Mouse (Mus musculus): ENCODE measurements around the gene Pigu. TPM values are rescaled to one million over a fixed set of nuclear protein-coding genes. Genes with fewer than 3 reads are reported as not detected.

The Pigu gene
- polyA plus RNA-seq, 1 experiment from 2014 or later, result 65.0 TPM

DNA sequence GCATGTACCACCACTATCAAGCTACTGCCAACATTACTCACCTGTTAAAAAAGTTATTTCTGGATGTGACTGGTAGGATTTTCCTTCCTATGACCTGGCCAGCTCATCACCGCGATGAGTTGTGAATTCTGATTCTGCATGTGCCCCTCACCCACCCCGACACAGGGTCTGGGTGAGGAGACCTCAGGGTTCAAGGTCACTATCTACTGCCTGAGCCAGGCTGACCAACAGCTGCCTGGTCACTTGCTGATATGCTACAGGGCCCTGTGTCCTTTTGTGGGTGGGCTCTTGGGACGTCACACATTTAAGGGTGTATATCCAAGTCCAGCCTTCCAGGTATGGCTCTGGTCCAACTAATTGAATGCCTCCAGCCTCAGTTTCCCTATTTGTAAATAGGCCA lies 78.1 kb downstream of the Pigu start:
- Histone ChIP-seq H3K9ac (replicated peaks; ENCODE audit: low read length) (no peak overlapping the region), H3K4me1 (ENCODE audit: insufficient read depth, low read length) (peaks cover 10% of the 10 kb centered on the region), H3K27ac (ENCODE audit: low read length) (no peak overlapping the region), H3K4me3 (ENCODE audit: low read length) (no peak overlapping the region), H3K36me3 (ENCODE audit: insufficient read depth, low read length) (peaks cover 5% of the 10 kb centered on the region), H3K27me3 (ENCODE audit: insufficient read depth, low read length) (no peaks in the 10 kb centered on the region), H3K9me3 (ENCODE audit: low read length) (no peaks in the 10 kb centered on the region), H3K4me2 (replicated peaks; ENCODE audit: low read depth, low read length) (no peak overlapping the region)
- ATAC-seq (ENCODE audit: low FRiP score, low TSS enrichment), result no peak
- WGBS, result 80% methylated on average over 4 of the region's 4 CpGs

DNA sequence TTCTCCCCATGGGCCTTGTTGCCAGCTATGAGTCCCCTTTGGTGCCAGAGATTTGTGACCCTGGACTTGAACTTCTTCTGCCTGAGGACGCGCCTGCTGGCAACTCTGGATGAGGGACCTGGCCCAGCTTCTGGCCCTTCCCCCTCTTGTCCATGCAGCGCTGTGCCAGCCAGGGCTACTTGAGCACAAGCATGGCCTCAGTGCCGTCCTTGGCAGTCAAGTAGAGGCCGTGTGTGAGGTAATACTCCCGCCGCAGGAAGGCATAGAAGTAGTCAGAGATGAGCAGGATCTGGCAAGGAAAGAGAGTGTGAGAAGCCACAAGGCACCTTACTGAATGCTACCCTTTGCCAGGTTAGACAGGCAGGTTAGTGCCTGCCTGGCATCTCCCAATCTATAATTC lies 78.9 kb downstream of the Pigu start:
- Histone ChIP-seq H3K4me3 (ENCODE audit: low read length) (no peak overlapping the region), H3K36me3 (ENCODE audit: insufficient read depth, low read length) (0 out of 2 replicates have a peak, but pooled peaks cover 3% of the 10 kb centered on the region), H3K4me2 (replicated peaks; ENCODE audit: low read depth, low read length) (no peak overlapping the region), H3K27me3 (ENCODE audit: insufficient read depth, low read length) (no peaks in the 10 kb centered on the region), H3K9me3 (ENCODE audit: low read length) (no peaks in the 10 kb centered on the region), H3K9ac (replicated peaks; ENCODE audit: low read length) (no peak overlapping the region), H3K27ac (ENCODE audit: low read length) (no peak overlapping the region), H3K4me1 (ENCODE audit: insufficient read depth, low read length) (peaks cover 10% of the 10 kb centered on the region)
- 95% methylated on average over 7 of the region's 7 CpGs for WGBS
- ATAC-seq (ENCODE audit: low FRiP score, low TSS enrichment), result no peak

DNA sequence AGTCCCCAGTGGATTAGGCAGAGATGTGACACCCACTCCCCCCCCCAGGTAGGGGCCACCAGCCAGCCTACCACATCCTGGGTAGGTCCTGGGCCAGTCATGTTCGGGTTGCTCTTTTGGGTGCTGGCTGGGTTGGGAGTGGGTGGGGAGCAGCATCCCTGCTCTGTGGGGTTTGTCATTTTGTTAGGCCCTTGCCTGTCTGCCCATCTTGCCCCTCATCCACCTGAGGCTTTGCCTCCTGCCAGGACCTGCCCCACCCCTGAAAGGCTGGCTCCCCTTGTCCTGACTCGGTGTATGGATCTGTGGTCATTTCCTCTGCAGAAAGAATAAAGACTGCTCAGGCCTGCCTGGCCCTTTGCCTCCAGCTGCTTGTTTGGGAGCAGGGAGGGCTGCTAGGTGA lies 79.5 kb downstream of the Pigu start:
- Histone ChIP-seq H3K9me3 (ENCODE audit: low read length) (no peaks in the 10 kb centered on the region), H3K27ac (ENCODE audit: low read length) (no peak overlapping the region), H3K4me1 (ENCODE audit: insufficient read depth, low read length) (peaks cover 10% of the 10 kb centered on the region), H3K9ac (replicated peaks; ENCODE audit: low read length) (peak overlapping the region; percentile 6; the same call in 1 of the 2 replicates), H3K27me3 (ENCODE audit: insufficient read depth, low read length) (no peaks in the 10 kb centered on the region), H3K4me3 (ENCODE audit: low read length) (no peak overlapping the region), H3K4me2 (replicated peaks; ENCODE audit: low read depth, low read length) (peak overlapping the region; percentile 72), H3K36me3 (ENCODE audit: insufficient read depth, low read length) (0 out of 2 replicates have a peak, but pooled peaks cover 3% of the 10 kb centered on the region)
- ATAC-seq (ENCODE audit: low FRiP score, low TSS enrichment), result no peak
- 83% methylated on average over 2 of the region's 2 CpGs for WGBS

DNA sequence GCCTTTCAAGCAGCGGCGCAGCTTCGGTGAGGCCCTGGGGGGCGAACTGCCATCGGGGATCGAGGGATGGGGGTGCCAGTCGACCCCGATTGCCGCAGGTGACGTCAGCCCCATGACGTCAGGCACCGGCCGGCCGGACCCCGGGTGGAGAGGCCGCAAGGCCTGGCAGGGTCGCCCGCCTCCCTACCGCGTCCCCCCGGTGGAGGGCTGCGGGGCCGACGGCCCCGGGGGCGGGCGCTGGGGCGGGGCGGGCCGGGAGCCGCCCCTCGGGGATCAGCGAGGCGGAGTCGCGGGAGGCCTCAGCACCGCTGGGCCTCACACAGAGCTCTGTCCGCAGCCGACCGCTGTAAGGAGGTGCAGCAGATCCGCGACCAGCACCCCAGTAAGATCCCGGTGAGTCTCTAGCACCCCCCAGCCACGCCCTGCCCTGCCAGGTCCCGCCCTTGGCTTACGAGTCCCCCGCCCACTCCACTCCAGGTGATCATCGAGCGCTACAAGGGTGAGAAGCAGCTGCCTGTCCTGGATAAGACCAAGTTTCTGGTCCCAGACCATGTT lies 80.5 kb downstream of the Pigu start:
- H3K36me3 ChIP-seq (ENCODE audit: insufficient read depth, low read length), result 0 out of 2 replicates have a peak, but pooled peaks cover 3% of the 10 kb centered on the region
- ATAC-seq (ENCODE audit: low FRiP score, low TSS enrichment), result peak; percentile 94
- H3K27ac ChIP-seq (ENCODE audit: low read length), result peak overlapping the region; percentile 87
- WGBS, result under 1% methylated on average over 42 of the region's 49 CpGs
- no peaks in the 10 kb centered on the region for H3K9me3 ChIP-seq (ENCODE audit: low read length)
- peaks cover 10% of the 10 kb centered on the region for H3K4me1 ChIP-seq (ENCODE audit: insufficient read depth, low read length)
- H3K4me2 ChIP-seq (replicated peaks; ENCODE audit: low read depth, low read length), result peak overlapping the region; percentile 72
- no peaks in the 10 kb centered on the region for H3K27me3 ChIP-seq (ENCODE audit: insufficient read depth, low read length)
- H3K9ac ChIP-seq (replicated peaks; ENCODE audit: low read length), result peak overlapping the region; percentile 94
- peak overlapping the region; percentile 86 for H3K4me3 ChIP-seq (ENCODE audit: low read length)

DNA sequence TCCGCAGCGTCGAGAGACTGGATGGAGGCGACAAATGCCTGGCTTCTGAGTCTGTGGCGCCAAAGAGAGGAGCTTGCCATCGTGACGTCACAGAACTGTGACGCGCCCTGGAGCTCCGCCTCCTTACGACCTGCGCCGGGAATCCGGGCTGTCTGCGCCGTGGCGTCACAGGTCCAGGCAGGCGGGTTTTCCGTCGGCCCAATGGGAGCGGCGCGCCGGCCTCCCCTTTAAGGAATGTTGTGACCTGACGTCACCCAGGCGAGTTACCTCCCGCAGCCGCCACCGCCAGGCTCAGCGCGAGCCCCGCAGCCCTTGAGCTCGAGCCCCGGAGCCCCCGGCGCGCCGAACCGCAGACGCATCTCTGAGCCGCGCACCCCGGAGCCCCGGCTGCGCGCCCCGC lies 81.0 kb downstream of the Pigu start, which contains the start of gene Map1lc3a:
Map1lc3a (plus strand) TSS at position 103 of the 400 bp plus-strand sequence.
- Histone ChIP-seq H3K4me3 (ENCODE audit: low read length) (peak within 1 kb of the TSS; percentile 86), H3K9me3 (ENCODE audit: low read length) (no peaks in the 10 kb centered on the region), H3K4me2 (replicated peaks; ENCODE audit: low read depth, low read length) (peak within 1 kb of the TSS; percentile 72), H3K4me1 (ENCODE audit: insufficient read depth, low read length) (peaks cover 10% of the 10 kb centered on the region), H3K36me3 (ENCODE audit: insufficient read depth, low read length) (0 out of 2 replicates have a peak, but pooled peaks cover 3% of the 10 kb centered on the region), H3K9ac (replicated peaks; ENCODE audit: low read length) (peak within 1 kb of the TSS; percentile 94), H3K27me3 (ENCODE audit: insufficient read depth, low read length) (no peaks in the 10 kb centered on the region), H3K27ac (ENCODE audit: low read length) (peak within 1 kb of the TSS; percentile 87)
- 1% methylated on average over 45 of the region's 47 CpGs for WGBS
- peak; percentile 93 for ATAC-seq (ENCODE audit: low FRiP score, low TSS enrichment)

DNA sequence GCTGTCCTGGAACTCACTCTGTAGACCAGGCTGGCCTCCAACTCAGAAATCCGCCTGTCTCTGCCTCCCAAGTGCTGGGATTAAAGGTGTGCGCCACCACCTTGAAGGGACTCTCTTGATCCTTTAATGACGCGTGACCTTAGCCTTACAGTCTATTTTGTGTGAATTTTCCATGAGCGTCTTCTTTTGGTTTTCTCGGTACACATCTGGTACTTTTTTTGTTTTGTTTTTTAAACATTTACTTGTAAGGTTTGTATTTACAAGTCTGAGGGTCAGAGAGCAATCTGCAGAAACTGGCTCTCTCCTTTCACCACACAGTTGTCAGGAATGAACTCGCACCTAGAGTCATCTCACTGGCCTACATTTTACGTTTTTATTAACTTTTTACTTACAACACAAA lies 83.6 kb downstream of the Pigu start:
- Histone ChIP-seq H3K27me3 (ENCODE audit: insufficient read depth, low read length) (no peaks in the 10 kb centered on the region), H3K4me1 (ENCODE audit: insufficient read depth, low read length) (peaks cover 10% of the 10 kb centered on the region), H3K4me3 (ENCODE audit: low read length) (no peak overlapping the region), H3K27ac (ENCODE audit: low read length) (no peak overlapping the region), H3K9me3 (ENCODE audit: low read length) (no peaks in the 10 kb centered on the region), H3K36me3 (ENCODE audit: insufficient read depth, low read length) (0 out of 2 replicates have a peak, but pooled peaks cover 2% of the 10 kb centered on the region), H3K4me2 (replicated peaks; ENCODE audit: low read depth, low read length) (no peak overlapping the region), H3K9ac (replicated peaks; ENCODE audit: low read length) (no peak overlapping the region)
- 82% methylated on average over 8 of the region's 8 CpGs for WGBS
- no peak for ATAC-seq (ENCODE audit: low FRiP score, low TSS enrichment)

DNA sequence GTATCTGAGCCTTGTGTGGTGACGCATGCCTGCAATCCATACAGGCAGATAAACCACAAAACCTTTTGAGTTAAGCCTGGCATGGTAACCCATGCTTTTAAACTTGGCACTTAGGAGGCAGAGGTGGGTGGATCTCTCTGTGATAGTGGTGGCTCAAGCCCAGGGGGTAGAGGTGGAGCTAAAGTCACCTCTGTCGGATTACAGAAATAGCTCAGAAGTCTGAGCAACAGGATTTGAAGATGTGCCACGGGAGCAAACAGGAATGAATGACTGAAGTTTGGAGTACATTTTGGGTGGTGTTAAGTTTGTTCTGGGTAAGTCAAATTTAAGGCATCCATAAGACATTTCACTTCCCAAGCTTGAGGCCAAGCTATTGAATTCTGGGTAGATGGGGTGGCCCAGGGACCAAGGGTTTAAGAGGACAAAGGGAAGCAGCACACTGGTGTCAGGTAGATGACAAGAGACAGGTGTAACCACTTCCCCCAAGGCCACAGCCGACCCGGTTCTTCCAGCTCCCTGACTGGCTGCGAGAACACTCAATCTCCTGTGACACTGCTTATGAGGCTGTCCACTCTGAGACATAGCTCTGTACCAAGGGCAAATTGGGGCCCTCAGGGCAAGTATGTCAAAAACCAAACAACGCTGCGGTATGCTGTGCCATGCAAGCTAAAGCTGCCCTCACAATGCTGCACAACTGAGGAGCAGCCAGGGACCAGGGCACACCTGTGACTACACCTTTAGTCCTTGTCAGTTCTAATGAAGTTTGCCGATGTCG lies 84.6 kb downstream of the Pigu start:
- Histone ChIP-seq H3K4me1 (ENCODE audit: insufficient read depth, low read length) (peaks cover 9% of the 10 kb centered on the region), H3K4me2 (replicated peaks; ENCODE audit: low read depth, low read length) (no peak overlapping the region), H3K4me3 (ENCODE audit: low read length) (no peak overlapping the region), H3K9ac (replicated peaks; ENCODE audit: low read length) (no peak overlapping the region), H3K9me3 (ENCODE audit: low read length) (no peaks in the 10 kb centered on the region), H3K36me3 (ENCODE audit: insufficient read depth, low read length) (no peaks in the 10 kb centered on the region), H3K27me3 (ENCODE audit: insufficient read depth, low read length) (no peaks in the 10 kb centered on the region), H3K27ac (ENCODE audit: low read length) (no peak overlapping the region)
- ATAC-seq (ENCODE audit: low FRiP score, low TSS enrichment), result no peak
- 72% methylated on average over 10 of the region's 10 CpGs for WGBS

DNA sequence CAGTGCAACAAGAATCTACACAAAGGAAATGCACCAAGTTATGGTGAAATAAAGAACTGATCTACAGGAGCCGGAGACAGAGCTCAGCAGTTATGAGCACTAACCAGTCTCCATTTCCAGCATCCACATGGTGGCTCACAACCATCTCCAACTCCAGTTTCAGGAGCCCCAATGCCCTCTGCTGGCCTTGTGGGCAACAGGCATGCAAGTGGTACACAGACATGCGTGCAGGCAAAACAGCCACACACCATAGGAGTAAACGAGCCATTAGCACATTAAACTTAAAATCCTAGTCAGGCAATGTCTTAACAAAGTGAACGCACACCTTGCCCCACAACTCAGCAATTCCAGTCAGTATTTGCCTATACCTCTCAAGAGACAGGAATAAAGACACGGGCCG lies 85.3 kb downstream of the Pigu start:
- H3K27me3 ChIP-seq (ENCODE audit: insufficient read depth, low read length), result no peaks in the 10 kb centered on the region
- no peak for ATAC-seq (ENCODE audit: low FRiP score, low TSS enrichment)
- WGBS, result 86% methylated on average over 6 of the region's 6 CpGs
- H3K9ac ChIP-seq (replicated peaks; ENCODE audit: low read length), result no peak overlapping the region
- H3K27ac ChIP-seq (ENCODE audit: low read length), result no peak overlapping the region
- peaks cover 3% of the 10 kb centered on the region for H3K4me1 ChIP-seq (ENCODE audit: insufficient read depth, low read length)
- no peaks in the 10 kb centered on the region for H3K9me3 ChIP-seq (ENCODE audit: low read length)
- no peaks in the 10 kb centered on the region for H3K36me3 ChIP-seq (ENCODE audit: insufficient read depth, low read length)
- H3K4me3 ChIP-seq (ENCODE audit: low read length), result no peak overlapping the region
- no peak overlapping the region for H3K4me2 ChIP-seq (replicated peaks; ENCODE audit: low read depth, low read length)

DNA sequence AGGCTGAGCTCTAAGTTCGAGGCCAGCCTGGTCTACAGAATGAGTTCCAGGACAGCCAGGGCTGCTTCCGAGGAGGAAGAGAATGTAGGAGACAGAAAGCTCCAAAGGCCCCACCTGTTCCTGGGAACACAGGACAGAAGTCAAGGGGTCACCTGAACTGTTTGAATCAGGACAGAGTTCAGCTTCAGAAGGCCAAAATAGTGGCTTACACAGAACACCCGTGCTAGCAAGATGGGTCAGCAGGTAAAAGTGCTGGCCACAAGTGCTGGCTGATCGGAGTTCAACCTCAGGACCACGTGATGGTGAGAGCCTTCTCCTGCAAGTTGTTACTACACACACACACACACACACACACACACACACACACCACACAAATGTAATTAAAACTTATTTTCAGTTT lies 90.3 kb downstream of the Pigu start:
- H3K27ac ChIP-seq (ENCODE audit: low read length), result no peak overlapping the region
- no peak overlapping the region for H3K9ac ChIP-seq (replicated peaks; ENCODE audit: low read length)
- H3K36me3 ChIP-seq (ENCODE audit: insufficient read depth, low read length), result no peaks in the 10 kb centered on the region
- H3K9me3 ChIP-seq (ENCODE audit: low read length), result no peaks in the 10 kb centered on the region
- H3K27me3 ChIP-seq (ENCODE audit: insufficient read depth, low read length), result no peaks in the 10 kb centered on the region
- H3K4me2 ChIP-seq (replicated peaks; ENCODE audit: low read depth, low read length), result no peak overlapping the region
- 71% methylated on average over 5 of the region's 5 CpGs for WGBS
- H3K4me1 ChIP-seq (ENCODE audit: insufficient read depth, low read length), result no peaks in the 10 kb centered on the region
- H3K4me3 ChIP-seq (ENCODE audit: low read length), result no peak overlapping the region
- ATAC-seq (ENCODE audit: low FRiP score, low TSS enrichment), result no peak

DNA sequence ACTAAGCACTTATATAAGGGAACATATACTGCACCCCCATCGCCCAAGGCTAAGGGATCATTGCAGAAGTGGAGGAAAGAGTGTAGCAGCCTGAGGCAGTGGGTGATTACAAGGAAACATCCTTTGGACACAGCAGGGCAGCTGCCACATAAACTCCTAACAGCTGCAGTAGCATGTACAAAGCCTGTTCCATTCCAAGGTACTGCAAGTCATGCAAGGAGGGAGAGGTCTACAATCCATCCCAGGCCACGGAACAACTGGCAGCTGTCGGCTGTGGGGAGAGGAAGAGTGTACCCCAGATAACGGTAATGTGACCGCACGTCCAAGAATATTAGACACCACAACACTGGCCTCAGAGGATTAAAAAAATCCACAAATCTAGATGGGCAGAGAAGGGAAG lies 91.7 kb downstream of the Pigu start:
- no peak overlapping the region for H3K4me2 ChIP-seq (replicated peaks; ENCODE audit: low read depth, low read length)

More for the DNA sequence above, 91.7 kb downstream of the Pigu start:
- Histone ChIP-seq H3K27ac (ENCODE audit: low read length) (no peak overlapping the region), H3K27me3 (ENCODE audit: insufficient read depth, low read length) (no peaks in the 10 kb centered on the region), H3K4me3 (ENCODE audit: low read length) (no peak overlapping the region), H3K9me3 (ENCODE audit: low read length) (no peaks in the 10 kb centered on the region), H3K4me1 (ENCODE audit: insufficient read depth, low read length) (no peaks in the 10 kb centered on the region), H3K36me3 (ENCODE audit: insufficient read depth, low read length) (no peaks in the 10 kb centered on the region), H3K9ac (replicated peaks; ENCODE audit: low read length) (no peak overlapping the region)
- 88% methylated on average over 6 of the region's 6 CpGs for WGBS
- ATAC-seq (ENCODE audit: low FRiP score, low TSS enrichment), result no peak
